26 mouse cellular contexts compared by ENCODE assay signal in genomic region chr4:108608651-108609050, GRCm38 (mm10). TPM values are rescaled to one million over a fixed set of nuclear protein-coding genes. Genes with fewer than 3 reads are reported as not detected.
"Had no signal": no experiment of that assay in that cellular context is flagged by ENCODE, and none has a peak within 500 bp of the region (broad histone marks: within the 10 kb centered on the region; RNA-seq: fewer than 3 reads in every experiment).

No protein-coding gene starts in this region.

- H3K27ac ChIP-seq: gastrocnemius, adult 2 months; heart, adult 2 months; hindbrain, embryonic 10.5 days; hindbrain, embryonic 12.5 days; hindbrain, embryonic 14.5 days; intestine, embryonic 15.5 days; kidney, embryonic 15.5 days; kidney, postnatal 0 days; limb, embryonic 10.5 days; limb, embryonic 12.5 days; liver, embryonic 13.5 days; liver, embryonic 15.5 days had no signal

- DNase-seq: gastrocnemius, adult 2 months; gastrocnemius, postnatal 10 days; gastrocnemius, postnatal 25 days; heart, adult 2 months; heart, postnatal 10 days; heart, postnatal 4 days; kidney, adult 2 months; kidney, adult 9 months; kidney, postnatal 14 days; kidney, postnatal 36 days; layer of hippocampus, adult 9-11 months; layer of hippocampus, postnatal 36 days; liver; liver, embryonic 13.5 days; liver, postnatal 0 days had no signal

- H3K4me1 ChIP-seq: heart, embryonic 12.5 days; hindbrain, embryonic 10.5 days; hindbrain, embryonic 12.5 days; intestine, embryonic 15.5 days; kidney, embryonic 15.5 days; limb, embryonic 10.5 days; limb, embryonic 12.5 days; liver, embryonic 13.5 days; liver, embryonic 15.5 days had no signal

- H3K4me3 ChIP-seq: gastrocnemius, adult 2 months; heart, adult 2 months; heart, embryonic 12.5 days; hindbrain, embryonic 10.5 days; hindbrain, embryonic 12.5 days; intestine, embryonic 15.5 days; kidney, embryonic 15.5 days; limb, embryonic 10.5 days; limb, embryonic 12.5 days; liver, embryonic 13.5 days; liver, embryonic 15.5 days had no signal

RNA-seq across cellular contexts. Expression of gene Orc1, which starts 29.4 kb away (rescaled TPM):
- total RNA-seq: gastrocnemius, postnatal 25 days; heart, adult 2 months; left cerebral cortex, postnatal 36 days had no signal
